Mouse (Mus musculus) cerebellum, adult 11 months (tissue): Measurements from ENCODE around the gene S100g.

Experiments
- DNase-seq: peaks from one replicate; pipeline ENCODE4 v3.0.0; 2022

The S100g gene

GRCm38 (mm10) chrX:162964383-162964782 is at the start of gene S100g:
S100g (minus strand) TSS chrX:162964599.
- no peak for DNase-seq

DNA sequence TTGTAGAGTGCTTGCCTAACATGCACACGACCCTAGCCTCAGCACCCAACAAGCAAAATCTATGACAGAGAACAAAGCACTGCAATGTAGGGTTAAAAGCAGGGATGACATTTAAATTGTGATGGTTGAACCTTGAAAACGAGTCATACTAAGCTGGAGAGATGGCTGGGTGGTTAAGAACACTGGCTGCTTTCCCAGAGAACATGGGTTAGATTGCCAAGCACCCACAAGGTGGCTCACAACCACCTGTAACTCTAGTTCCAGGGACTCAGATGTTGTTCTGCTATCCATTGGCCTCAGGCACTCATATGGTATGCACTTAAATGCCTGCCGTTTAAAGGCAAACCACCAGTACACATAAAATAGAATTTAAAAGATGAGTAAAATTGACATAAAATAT is 27.7 kb upstream of the S100g start:
- no peak for DNase-seq

DNA sequence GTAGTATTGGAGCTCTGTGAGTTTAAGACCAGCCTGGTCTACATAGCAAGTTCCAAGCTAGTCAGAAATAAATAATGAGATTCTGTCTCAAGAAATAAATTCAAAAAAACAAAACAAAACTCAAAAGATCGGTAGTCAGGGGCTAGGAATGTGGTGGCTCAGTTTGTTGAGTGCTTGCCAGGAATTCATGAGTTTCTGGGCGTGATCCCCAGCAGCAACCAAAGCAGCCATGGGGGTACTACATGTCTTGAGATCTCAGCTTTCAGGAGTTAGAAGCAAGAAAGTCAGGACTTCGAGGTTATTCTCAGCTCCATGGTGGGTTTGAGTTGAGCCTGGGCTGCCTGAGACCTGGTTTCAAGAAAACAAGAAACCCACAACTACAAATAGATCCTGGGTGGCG is 27.0 kb upstream of the S100g start:
- no peak for DNase-seq

DNA sequence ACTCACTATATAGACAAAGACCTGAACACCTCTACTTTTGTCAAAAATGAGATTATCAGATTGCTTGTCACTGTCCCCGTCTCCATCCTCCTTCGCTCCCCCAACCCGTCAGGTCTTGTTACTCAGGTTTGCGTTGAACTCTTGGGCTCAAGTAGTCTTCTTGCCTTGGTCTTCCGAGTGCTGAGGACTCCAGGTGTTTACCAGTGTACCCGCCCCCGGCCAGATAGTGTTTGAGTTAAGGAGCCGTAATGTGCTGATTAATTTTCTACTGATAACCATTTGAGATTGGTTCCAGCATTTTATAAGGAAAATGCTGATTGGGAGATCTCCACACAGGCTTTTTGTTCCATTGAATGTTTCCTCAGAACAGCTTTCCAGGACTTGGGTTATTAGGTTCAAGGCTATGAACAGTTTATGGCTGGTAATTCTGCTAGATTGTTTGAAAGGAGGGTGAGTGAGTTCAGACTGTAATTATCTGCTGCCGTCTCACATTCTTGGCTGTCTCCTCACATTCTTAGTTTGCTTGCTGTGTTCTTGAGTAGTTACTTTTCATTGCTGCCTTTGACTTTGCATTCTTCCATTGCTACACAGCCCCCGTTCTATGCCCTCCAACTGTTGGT is 22.6 kb upstream of the S100g start:
- DNase-seq, result no peak

DNA sequence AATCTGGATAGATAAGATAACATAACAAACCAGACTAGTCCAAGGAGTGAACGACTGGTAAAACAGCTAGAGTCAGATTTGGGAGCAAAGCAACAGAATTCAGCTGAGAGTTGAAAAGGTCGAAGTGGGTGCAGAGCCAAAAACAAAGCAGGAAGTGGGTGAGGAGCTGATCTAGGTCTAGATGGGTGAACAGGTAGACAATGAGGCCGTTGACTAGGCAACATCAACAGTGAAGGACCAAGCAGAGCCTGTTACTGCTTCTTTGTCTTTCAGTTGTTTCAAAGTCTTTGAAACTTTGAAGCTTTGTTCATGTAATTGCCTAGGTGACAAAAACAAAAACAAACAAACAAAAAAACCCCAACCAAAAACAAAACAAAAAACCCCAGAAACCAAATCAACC is 11.8 kb upstream of the S100g start:
- no peak for DNase-seq

- DNase-seq, result no peak
These were observed 3.1 kb upstream of the S100g start for GRCm38 (mm10) chrX:162967456-162967855.

DNA sequence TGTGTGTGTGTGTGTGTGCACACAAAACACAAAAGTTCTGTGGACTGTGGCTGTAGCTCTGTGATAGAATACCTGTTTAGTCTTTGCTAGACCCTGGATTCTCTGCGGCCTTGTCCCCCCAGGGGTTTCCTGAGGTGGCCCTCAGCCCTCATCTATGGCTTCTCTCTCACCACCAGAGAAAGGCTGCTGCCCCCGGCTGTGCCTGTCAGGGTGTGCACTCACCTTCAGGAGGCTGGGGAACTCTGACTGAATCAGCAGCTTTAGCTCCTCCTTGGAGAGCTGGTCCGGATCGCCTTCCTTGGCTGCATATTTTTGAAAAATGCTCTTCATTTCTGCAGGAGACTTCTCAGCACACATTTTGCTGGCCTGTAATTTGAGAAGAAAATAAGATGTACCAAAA is 559 bp downstream of the S100g start:
- DNase-seq, result no peak

GRCm38 (mm10) chrX:162957921-162958320 is 6.5 kb downstream of the S100g start:
- no peak for DNase-seq

- DNase-seq, result peak; percentile 14
These were observed 14.5 kb downstream of the S100g start for GRCm38 (mm10) chrX:162949811-162950439.

DNA sequence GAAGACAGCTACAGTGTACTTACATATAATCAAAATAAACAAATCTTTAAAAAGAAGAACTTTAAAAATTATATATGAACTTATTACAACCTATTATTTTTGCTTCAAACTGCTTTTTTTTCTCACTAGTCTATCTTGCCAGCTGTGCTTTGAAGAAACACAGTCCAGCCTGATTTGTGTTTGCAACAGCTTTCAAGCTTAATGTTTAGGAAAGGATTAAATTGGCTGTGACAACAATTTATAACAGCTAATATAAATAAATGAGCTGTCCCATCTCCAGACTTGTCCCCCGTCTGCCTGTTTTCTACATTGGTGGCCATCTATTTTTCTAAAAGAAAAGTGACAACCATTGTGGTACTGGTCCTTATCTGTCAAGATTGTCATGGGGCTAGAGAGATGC is 22.4 kb downstream of the S100g start:
- no peak for DNase-seq

GRCm38 (mm10) chrX:162931467-162931866 is 32.9 kb downstream of the S100g start:
- DNase-seq, result no peak

- DNase-seq, result no peak
These were observed 42.8 kb downstream of the S100g start for GRCm38 (mm10) chrX:162921487-162922125.

DNA sequence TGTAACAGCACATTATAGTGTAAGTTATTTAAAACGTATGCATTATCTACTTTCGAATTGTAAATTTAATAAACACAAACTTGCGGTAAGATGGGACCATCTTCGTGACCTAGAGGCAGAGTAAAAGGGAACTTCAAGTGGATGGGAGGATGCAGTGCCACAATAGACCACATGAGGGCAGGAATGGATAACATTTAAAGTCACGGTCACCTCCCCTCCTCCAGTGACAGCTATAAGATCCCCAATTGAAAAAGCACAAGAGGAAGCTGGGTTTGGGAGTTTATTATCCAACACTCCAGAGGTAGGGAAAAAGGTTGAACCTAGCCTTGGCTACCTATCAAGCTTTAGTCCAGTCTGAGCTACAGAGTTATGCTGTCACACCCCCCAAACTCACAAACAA is 48.7 kb downstream of the S100g start:
- peak; percentile 20 for DNase-seq

DNA sequence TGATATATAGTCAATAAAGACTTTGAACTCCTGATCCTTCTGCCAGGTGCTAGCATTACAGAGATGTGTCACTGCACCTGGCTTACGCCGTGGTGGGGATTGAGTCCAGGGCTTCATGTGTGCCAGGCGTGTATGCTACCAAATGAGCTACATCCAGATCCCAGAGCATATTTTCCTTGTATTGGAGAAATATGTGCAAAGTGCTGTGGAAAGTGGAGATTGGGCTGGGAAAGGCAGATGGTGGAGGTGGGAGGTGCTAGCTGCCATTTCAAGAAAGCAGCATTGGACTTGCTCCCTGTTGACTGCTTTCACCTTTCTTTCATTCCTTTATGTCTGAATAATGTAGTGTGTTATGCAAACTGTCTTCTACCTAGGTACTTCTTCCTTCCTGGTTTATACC is 50.7 kb downstream of the S100g start:
- no peak for DNase-seq
